Mouse (Mus musculus) midbrain, embryonic 15.5 days (tissue): Measurements from ENCODE around the gene Hk2. TPM values are rescaled to one million over a fixed set of nuclear protein-coding genes. Genes with fewer than 3 reads are reported as not detected.
"Not testable (repeated sequence)": the region's sequence is repeated elsewhere in the genome, so short reads cannot be mapped to it uniquely, and the experiment has no call there.

Source experiments
- ATAC-seq: fragments of 200-750 bp; cut with Nextera tagmentation; replicated peaks from 2 replicates; pipeline ENCODE4 v1.8.0; 2017; ENCODE audit warnings: moderate TSS enrichment
- H3K27ac ChIP-seq: fragments of 300-500 bp; sonication (generic); 2 replicates; pipeline ENCODE4 v1.5.1; 2015; ENCODE audit warnings: mild to moderate bottlenecking, inconsistent platforms
- H3K27me3 ChIP-seq: fragments of 300-500 bp; sonication (generic); replicated peaks from 2 replicates; pipeline ENCODE4 v1.6.1; 2015; ENCODE audit warnings: inconsistent platforms
- H3K36me3 ChIP-seq: fragments of 300-500 bp; sonication (generic); replicated peaks from 2 replicates; pipeline ENCODE4 v1.6.1; 2015; ENCODE audit warnings: inconsistent platforms
- H3K4me1 ChIP-seq: fragments of 300-500 bp; sonication (generic); 2 replicates; pipeline ENCODE4 v1.6.1; 2015; ENCODE audit warnings: inconsistent platforms
- H3K4me2 ChIP-seq: fragments of 300-500 bp; sonication (generic); 2 replicates; pipeline ENCODE4 v1.6.1; 2015; ENCODE audit warnings: inconsistent platforms, mild to moderate bottlenecking, moderate library complexity
- H3K4me3 ChIP-seq: fragments of 300-500 bp; sonication (generic); 2 replicates; pipeline ENCODE4 v1.5.1; 2015; ENCODE audit warnings: mild to moderate bottlenecking, inconsistent platforms
- H3K9ac ChIP-seq: fragments of 300-500 bp; sonication (generic); 2 replicates; pipeline ENCODE4 v1.6.1; 2015; ENCODE audit warnings: mild to moderate bottlenecking, inconsistent platforms
- H3K9me3 ChIP-seq: fragments of 300-500 bp; sonication (generic); 2 replicates; pipeline ENCODE4 v1.6.1; 2016; ENCODE audit warnings: inconsistent platforms
- WGBS: fragments of 180-500 bp; shearing (Covaris S2); methylation state at CpG from one replicate; pipeline ENCODE4 v1.1.7; 2015; ENCODE audit warnings: mixed read lengths; 5-methylcytosine and 5-hydroxymethylcytosine counted together
- polyA plus RNA-seq: library from polyadenylated mRNA; unstranded; fragments of >200 nt; fragmentation: Nextera tagmentation; extraction: Ambion mirVana; gene quantifications from 2 replicates; pipeline ENCODE4 v1.2.1, GENCODE M21; 2015

Gene Hk2
- polyA plus RNA-seq, 1 experiment from 2014 or later = 2.2 TPM

DNA sequence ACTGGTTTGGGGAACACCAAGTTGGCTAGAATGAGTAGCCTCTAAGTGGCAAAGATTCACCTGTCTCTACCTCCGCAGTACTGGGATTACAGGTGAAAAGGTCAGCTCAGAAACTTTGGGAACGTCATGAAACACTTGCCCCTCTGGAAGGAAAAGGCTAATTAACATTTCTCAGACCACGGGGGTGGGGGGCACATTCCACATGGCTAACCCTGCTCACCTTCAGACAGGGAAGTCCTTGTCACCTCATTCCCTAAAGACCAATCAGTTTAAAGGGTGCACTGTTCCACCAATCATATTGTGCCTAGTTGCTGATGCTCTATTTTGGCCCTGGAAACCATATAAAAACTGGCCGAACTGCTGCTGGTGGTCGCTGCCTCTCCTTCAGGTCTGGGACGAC, 73.0 kb downstream of the Hk2 start:
- 73% methylated on average over 6 of the region's 6 CpGs for WGBS
- no peak for ATAC-seq
- H3K4me1 ChIP-seq = peaks cover 15% of the 10 kb centered on the region

DNA sequence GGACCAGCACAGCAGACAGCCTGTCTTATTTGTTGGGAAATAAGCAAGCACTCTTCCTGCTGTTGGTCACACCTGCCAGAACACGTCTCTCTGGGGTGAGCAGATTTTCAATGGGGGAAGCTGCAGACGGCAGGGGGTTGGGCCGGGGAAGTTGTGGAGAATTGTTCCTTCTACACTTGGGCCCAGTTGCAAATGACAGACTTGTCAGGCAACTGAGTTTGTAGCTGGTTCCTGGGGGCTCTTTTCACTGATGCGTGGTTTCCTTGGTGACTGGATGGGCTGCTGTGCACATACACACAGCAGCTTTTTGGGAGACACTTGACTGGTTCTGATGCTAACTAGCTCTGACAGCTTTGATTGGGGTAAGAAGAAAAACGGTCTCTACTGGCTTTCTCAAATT, 74.4 kb downstream of the Hk2 start:
- H3K36me3 ChIP-seq = no peaks in the 10 kb centered on the region
- no peak overlapping the region for H3K4me3 ChIP-seq
- ATAC-seq = peak; percentile 57
- no peaks in the 10 kb centered on the region for H3K27me3 ChIP-seq
- no peak overlapping the region for H3K9ac ChIP-seq
- H3K27ac ChIP-seq = peak overlapping the region; percentile 60; the same call in 1 of the 2 replicates
- H3K4me1 ChIP-seq = peaks cover 15% of the 10 kb centered on the region
- no peak overlapping the region; the same call in 1 of the 2 replicates for H3K4me2 ChIP-seq
- no peaks in the 10 kb centered on the region for H3K9me3 ChIP-seq
- 7% methylated on average over 5 of the region's 5 CpGs for WGBS

More for the DNA sequence above, 73.0 kb downstream of the Hk2 start:
- H3K9ac ChIP-seq = no peak overlapping the region
- no peaks in the 10 kb centered on the region for H3K9me3 ChIP-seq
- no peak overlapping the region for H3K27ac ChIP-seq
- no peaks in the 10 kb centered on the region for H3K27me3 ChIP-seq
- H3K4me2 ChIP-seq = no peak overlapping the region
- no peak overlapping the region for H3K4me3 ChIP-seq
- H3K36me3 ChIP-seq = no peaks in the 10 kb centered on the region

DNA sequence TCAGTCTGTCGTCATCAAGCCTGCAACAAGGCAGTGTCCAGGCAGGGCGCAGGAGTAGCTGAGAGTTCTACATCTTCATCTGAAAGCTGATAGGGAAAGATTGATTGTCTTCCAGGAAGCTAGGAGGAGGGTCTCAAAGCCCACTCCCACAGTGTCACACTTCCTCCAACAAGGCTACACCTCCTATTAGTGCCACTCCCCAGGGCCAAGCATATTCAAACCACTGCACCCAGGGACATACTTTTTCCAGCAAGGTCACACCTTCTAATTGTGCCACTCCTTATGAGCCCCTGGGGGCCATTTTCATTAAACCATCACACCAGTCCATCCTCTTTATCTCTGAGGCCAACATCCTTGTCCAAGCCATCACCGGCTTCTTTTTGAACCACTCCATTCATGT, 77.5 kb downstream of the Hk2 start:
- Histone ChIP-seq H3K4me3 (no peak overlapping the region), H3K4me2 (no peak overlapping the region), H3K36me3 (no peaks in the 10 kb centered on the region), H3K27me3 (no peaks in the 10 kb centered on the region), H3K27ac (no peak overlapping the region), H3K9ac (no peak overlapping the region), H3K9me3 (no peaks in the 10 kb centered on the region), H3K4me1 (peaks cover 15% of the 10 kb centered on the region)
- no peak for ATAC-seq
- WGBS = 92% methylated on average over 3 of the region's 3 CpGs

DNA sequence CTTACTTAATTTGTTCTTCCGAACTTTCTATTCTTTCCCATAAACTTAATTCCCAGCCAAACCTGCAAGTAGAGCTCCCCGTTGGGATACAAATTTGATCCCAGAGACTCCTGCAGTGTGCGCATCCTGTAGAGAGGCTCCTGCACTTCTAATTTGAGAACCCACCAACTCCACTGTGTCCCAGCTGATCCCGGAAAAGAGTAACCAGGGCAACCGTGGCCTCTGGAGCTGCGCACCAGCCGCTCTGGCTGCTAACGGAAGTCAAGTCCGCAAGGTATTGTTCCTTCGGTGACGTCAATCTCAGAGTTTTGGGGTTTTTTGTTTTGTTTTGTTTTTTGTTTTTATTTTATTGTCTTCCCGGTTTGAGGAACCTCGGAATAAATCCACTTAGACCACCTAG, 79.6 kb downstream of the Hk2 start:
- WGBS = 44% methylated on average over 13 of the region's 13 CpGs
- Histone ChIP-seq H3K9me3 (no peaks in the 10 kb centered on the region), H3K4me1 (peaks cover 1% of the 10 kb centered on the region), H3K27ac (no peak overlapping the region), H3K4me2 (peak overlapping the region; percentile 1; the same call in 1 of the 2 replicates), H3K4me3 (no peak overlapping the region), H3K9ac (no peak overlapping the region), H3K27me3 (no peaks in the 10 kb centered on the region), H3K36me3 (no peaks in the 10 kb centered on the region)
- no peak for ATAC-seq

- H3K27me3 ChIP-seq = no peaks in the 10 kb centered on the region
- WGBS = 91% methylated on average over 4 of the region's 4 CpGs
- H3K9me3 ChIP-seq = no peaks in the 10 kb centered on the region
- ATAC-seq = no peak
- no peak overlapping the region for H3K27ac ChIP-seq
- H3K4me3 ChIP-seq = no peak overlapping the region
- no peaks in the 10 kb centered on the region for H3K36me3 ChIP-seq
- no peak overlapping the region for H3K4me2 ChIP-seq
- no peak overlapping the region for H3K9ac ChIP-seq
- H3K4me1 ChIP-seq = no peaks in the 10 kb centered on the region
Measured at GRCm38 (mm10) chr6:82689474-82689873, 84.8 kb downstream of the Hk2 start.

DNA sequence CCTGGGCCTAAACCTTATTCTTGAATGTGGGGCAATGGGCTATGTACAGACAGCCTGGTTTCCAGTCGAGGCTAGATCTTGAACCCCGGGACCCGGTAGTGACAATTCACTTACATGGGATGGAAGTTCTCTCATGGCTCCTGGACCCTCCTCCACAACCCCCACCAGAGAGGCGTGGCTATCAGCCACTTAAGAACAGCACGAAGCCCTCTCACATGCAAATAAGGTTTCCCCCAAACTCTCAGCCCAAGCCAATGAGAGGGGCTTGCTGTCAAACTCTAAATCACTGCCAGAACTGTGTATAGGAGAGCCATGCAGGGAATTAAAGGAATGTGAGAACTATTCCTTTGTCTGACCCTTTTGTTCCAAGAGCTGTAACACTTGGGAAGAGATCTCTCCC, 85.7 kb downstream of the Hk2 start:
- H3K4me3 ChIP-seq, ATAC-seq, H3K36me3 ChIP-seq, H3K27ac ChIP-seq, H3K9me3 ChIP-seq, H3K27me3 ChIP-seq, H3K9ac ChIP-seq, H3K4me2 ChIP-seq, H3K4me1 ChIP-seq: not testable (repeated sequence)
- 41% methylated on average over 5 of the region's 5 CpGs for WGBS

DNA sequence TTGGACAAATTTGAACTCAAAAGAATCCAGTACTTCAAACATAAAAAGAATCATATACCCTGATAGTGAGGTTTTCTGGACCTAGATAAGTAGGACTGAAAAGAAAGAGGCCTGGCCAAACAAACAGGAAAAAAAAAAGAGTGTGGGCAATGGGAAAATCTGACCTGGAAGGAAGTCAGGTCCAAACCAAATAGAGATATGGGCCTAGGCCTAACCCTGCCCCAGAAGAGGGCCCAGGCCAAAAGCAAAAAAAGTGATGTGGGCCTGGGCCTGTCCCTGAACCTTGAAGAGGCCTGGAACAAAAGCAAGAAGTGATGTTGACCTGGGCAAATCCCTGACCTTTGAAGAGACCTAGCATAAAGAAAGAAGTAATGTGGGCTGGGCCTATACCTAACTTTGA, 90.1 kb downstream of the Hk2 start:
- H3K9me3 ChIP-seq = no peaks in the 10 kb centered on the region
- H3K27ac ChIP-seq = no peak overlapping the region
- H3K4me3 ChIP-seq = no peak overlapping the region
- no peak for ATAC-seq
- no peaks in the 10 kb centered on the region for H3K27me3 ChIP-seq
- H3K4me2 ChIP-seq = no peak overlapping the region
- H3K36me3 ChIP-seq = no peaks in the 10 kb centered on the region
- no peaks in the 10 kb centered on the region for H3K4me1 ChIP-seq
- H3K9ac ChIP-seq = no peak overlapping the region

- H3K27me3 ChIP-seq, H3K4me3 ChIP-seq, ATAC-seq, H3K36me3 ChIP-seq, H3K27ac ChIP-seq, H3K4me2 ChIP-seq, H3K9ac ChIP-seq, H3K4me1 ChIP-seq, H3K9me3 ChIP-seq: not testable (repeated sequence)
- WGBS = 90% methylated on average over 2 of the region's 2 CpGs
Measured at GRCm38 (mm10) chr6:82679286-82679685, 95.0 kb downstream of the Hk2 start.

DNA sequence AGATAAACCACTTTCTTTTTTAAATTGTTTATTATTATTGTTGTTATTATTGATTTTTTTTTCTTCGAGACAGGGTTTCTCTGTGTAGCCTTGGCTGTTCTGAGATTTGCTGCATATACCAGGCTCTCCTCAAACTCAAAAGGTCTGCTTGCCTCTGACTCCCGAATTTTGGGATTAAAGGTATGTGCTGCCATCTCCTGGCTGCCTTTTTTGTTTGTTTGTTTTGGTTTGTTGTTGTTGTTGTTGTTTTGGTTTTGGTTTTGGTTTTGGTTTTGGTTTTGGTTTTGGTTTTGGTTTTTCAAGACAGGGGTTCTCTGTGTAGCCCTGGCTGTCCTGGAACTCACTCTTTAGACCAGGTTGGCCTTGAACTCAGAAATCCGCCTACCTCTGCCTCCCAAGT, 96.6 kb downstream of the Hk2 start:
- not testable (repeated sequence) for H3K4me2 ChIP-seq, H3K4me3 ChIP-seq, H3K27ac ChIP-seq, ATAC-seq, H3K9ac ChIP-seq, H3K4me1 ChIP-seq, H3K9me3 ChIP-seq, H3K36me3 ChIP-seq, H3K27me3 ChIP-seq
- WGBS = 84% methylated on average over 3 of the region's 3 CpGs

Other genes starting within 250 kb of the Hk2 start
- 102 and 107 TPM in 2 replicates for gene Pole4, start 69.1 kb downstream of the Hk2 start, polyA plus RNA-seq
- 20.3 and 21.7 TPM in 2 replicates for gene Sema4f, start 165.3 kb upstream of the Hk2 start, polyA plus RNA-seq
- gene M1ap, start 172.4 kb upstream of the Hk2 start, polyA plus RNA-seq = 0.22 TPM in 1 of 2 replicates, not detected in the other